Mouse (Mus musculus): Measurements from ENCODE around the gene L1cam.

GRCm38 (mm10) chrX:73892833-73893232, 3.1 kb downstream of the L1cam start:
- TF ChIP-seq CTCF (conservative IDR thresholded peaks at IDR 0.05; ENCODE audit: insufficient read depth, insufficient read length, low read depth, low read length) (no peak), POLR2A (IDR thresholded peaks at IDR 0.05; ENCODE audit: low read depth, low read length) (no peak)
